Mouse (Mus musculus): ENCODE data around the gene Timeless. TPM values are rescaled to one million over a fixed set of nuclear protein-coding genes. Genes with fewer than 3 reads are reported as not detected.
"Not testable (repeated sequence)": the region's sequence is repeated elsewhere in the genome, so short reads cannot be mapped to it uniquely, and the experiment has no call there.

The Timeless gene
- polyA plus RNA-seq, 1 experiment from 2014 or later: 52.1 TPM

- peaks cover 6% of the 10 kb centered on the region; the same call in 1 of the 2 replicates for H3K27me3 ChIP-seq (ENCODE audit: control insufficient read depth, insufficient read depth, low read depth, low read length)
- peak within 1 kb of the TSS; percentile 78 for H3K9ac ChIP-seq (ENCODE audit: low read length)
- H3K4me2 ChIP-seq (ENCODE audit: low read depth, low read length): peak within 1 kb of the TSS; percentile 97
- peaks cover 2% of the 10 kb centered on the region; the same call in 1 of the 2 replicates for H3K36me3 ChIP-seq (ENCODE audit: control insufficient read depth, insufficient read depth, low read length)
- no peaks in the 10 kb centered on the region for H3K9me3 ChIP-seq (ENCODE audit: control insufficient read depth, low read length)
- peak within 1 kb of the TSS; percentile 86 for H3K4me3 ChIP-seq (ENCODE audit: low read length)
- peak within 1 kb of the TSS; percentile 46 for H3K27ac ChIP-seq (ENCODE audit: low read length)
- H3K4me1 ChIP-seq (replicated peaks; ENCODE audit: control insufficient read depth, insufficient read depth, low read length): peaks cover 8% of the 10 kb centered on the region
- WGBS: under 1% methylated on average over 30 of the region's 30 CpGs
- ATAC-seq (ENCODE audit: low read depth): peak; percentile 96
These were observed 20.3 kb upstream of the Timeless start, which contains the start of gene Spryd4 for GRCm38 (mm10) chr10:128211390-128212108. Gene Spryd4 (minus strand): TSS chr10:128211807.

- Histone ChIP-seq H3K9me3 (ENCODE audit: control insufficient read depth, low read length) (no peaks in the 10 kb centered on the region), H3K4me3 (ENCODE audit: low read length) (peak overlapping the region; percentile 86), H3K36me3 (ENCODE audit: control insufficient read depth, insufficient read depth, low read length) (peaks cover 2% of the 10 kb centered on the region; the same call in 1 of the 2 replicates), H3K4me2 (ENCODE audit: low read depth, low read length) (peak overlapping the region; percentile 97), H3K27me3 (ENCODE audit: control insufficient read depth, insufficient read depth, low read depth, low read length) (peaks cover 6% of the 10 kb centered on the region; the same call in 1 of the 2 replicates), H3K9ac (ENCODE audit: low read length) (peak overlapping the region; percentile 78), H3K27ac (ENCODE audit: low read length) (peak overlapping the region; percentile 30; the same call in 1 of the 2 replicates), H3K4me1 (replicated peaks; ENCODE audit: control insufficient read depth, insufficient read depth, low read length) (peaks cover 8% of the 10 kb centered on the region)
- ATAC-seq (ENCODE audit: low read depth): no peak
- 44% methylated on average over 6 of the region's 6 CpGs for WGBS
These were observed 19.7 kb upstream of the Timeless start for GRCm38 (mm10) chr10:128212148-128212547.

GRCm38 (mm10) chr10:128212871-128213323, 19.0 kb upstream of the Timeless start:
- no peaks in the 10 kb centered on the region for H3K9me3 ChIP-seq (ENCODE audit: control insufficient read depth, low read length)
- H3K36me3 ChIP-seq (ENCODE audit: control insufficient read depth, insufficient read depth, low read length): peaks cover 2% of the 10 kb centered on the region; the same call in 1 of the 2 replicates
- H3K4me3 ChIP-seq (ENCODE audit: low read length): peak overlapping the region; percentile 37
- peak overlapping the region; percentile 6; the same call in 1 of the 2 replicates for H3K27ac ChIP-seq (ENCODE audit: low read length)
- WGBS: under 1% methylated on average over 18 of the region's 18 CpGs
- peaks cover 8% of the 10 kb centered on the region for H3K4me1 ChIP-seq (replicated peaks; ENCODE audit: control insufficient read depth, insufficient read depth, low read length)
- peaks cover 6% of the 10 kb centered on the region; the same call in 1 of the 2 replicates for H3K27me3 ChIP-seq (ENCODE audit: control insufficient read depth, insufficient read depth, low read depth, low read length)
- H3K4me2 ChIP-seq (ENCODE audit: low read depth, low read length): peak overlapping the region; percentile 61
- peak overlapping the region; percentile 40 for H3K9ac ChIP-seq (ENCODE audit: low read length)
- ATAC-seq (ENCODE audit: low read depth): peak; percentile 61

- H3K27me3 ChIP-seq (ENCODE audit: control insufficient read depth, insufficient read depth, low read depth, low read length); H3K36me3 ChIP-seq (ENCODE audit: control insufficient read depth, insufficient read depth, low read length); ATAC-seq (ENCODE audit: low read depth); H3K27ac ChIP-seq (ENCODE audit: low read length); H3K4me1 ChIP-seq (replicated peaks; ENCODE audit: control insufficient read depth, insufficient read depth, low read length); H3K4me2 ChIP-seq (ENCODE audit: low read depth, low read length); H3K9ac ChIP-seq (ENCODE audit: low read length); H3K9me3 ChIP-seq (ENCODE audit: control insufficient read depth, low read length); H3K4me3 ChIP-seq (ENCODE audit: low read length): not testable (repeated sequence)
- 83% methylated on average over 4 of the region's 4 CpGs for WGBS
These were observed 17.8 kb upstream of the Timeless start for GRCm38 (mm10) chr10:128214112-128214511.

- no peak overlapping the region for H3K9ac ChIP-seq (ENCODE audit: low read length)
- H3K27me3 ChIP-seq (ENCODE audit: control insufficient read depth, insufficient read depth, low read depth, low read length): peaks cover 6% of the 10 kb centered on the region; the same call in 1 of the 2 replicates
- no peak overlapping the region for H3K27ac ChIP-seq (ENCODE audit: low read length)
- H3K4me1 ChIP-seq (replicated peaks; ENCODE audit: control insufficient read depth, insufficient read depth, low read length): peaks cover 8% of the 10 kb centered on the region
- H3K36me3 ChIP-seq (ENCODE audit: control insufficient read depth, insufficient read depth, low read length): no peaks in the 10 kb centered on the region
- no peak overlapping the region for H3K4me2 ChIP-seq (ENCODE audit: low read depth, low read length)
- WGBS: 78% methylated on average over 5 of the region's 5 CpGs
- ATAC-seq (ENCODE audit: low read depth): no peak
- no peak overlapping the region for H3K4me3 ChIP-seq (ENCODE audit: low read length)
- no peaks in the 10 kb centered on the region for H3K9me3 ChIP-seq (ENCODE audit: control insufficient read depth, low read length)
These were observed 16.9 kb upstream of the Timeless start for GRCm38 (mm10) chr10:128214981-128215380.

- 89% methylated on average over 18 of the region's 18 CpGs for WGBS
These were observed 13.3 kb upstream of the Timeless start for GRCm38 (mm10) chr10:128218387-128219117.

GRCm38 (mm10) chr10:128221533-128222286, 10.2 kb upstream of the Timeless start:
- Histone ChIP-seq H3K4me3 (ENCODE audit: low read length) (no peak overlapping the region), H3K27me3 (ENCODE audit: control insufficient read depth, insufficient read depth, low read depth, low read length) (no peaks in the 10 kb centered on the region)
- no peak for ATAC-seq (ENCODE audit: low read depth)

More at GRCm38 (mm10) chr10:128218387-128219117, 13.3 kb upstream of the Timeless start:
- H3K4me3 ChIP-seq (ENCODE audit: low read length): no peak overlapping the region
- ATAC-seq (ENCODE audit: low read depth): no peak
- no peak overlapping the region for H3K9ac ChIP-seq (ENCODE audit: low read length)
- H3K36me3 ChIP-seq (ENCODE audit: control insufficient read depth, insufficient read depth, low read length): no peaks in the 10 kb centered on the region
- H3K27me3 ChIP-seq (ENCODE audit: control insufficient read depth, insufficient read depth, low read depth, low read length): peaks cover 4% of the 10 kb centered on the region; the same call in 1 of the 2 replicates
- no peaks in the 10 kb centered on the region for H3K9me3 ChIP-seq (ENCODE audit: control insufficient read depth, low read length)
- no peaks in the 10 kb centered on the region for H3K4me1 ChIP-seq (replicated peaks; ENCODE audit: control insufficient read depth, insufficient read depth, low read length)
- no peak overlapping the region for H3K4me2 ChIP-seq (ENCODE audit: low read depth, low read length)
- H3K27ac ChIP-seq (ENCODE audit: low read length): no peak overlapping the region

GRCm38 (mm10) chr10:128225064-128225463, 6.8 kb upstream of the Timeless start:
- Histone ChIP-seq H3K9ac (ENCODE audit: low read length) (peak overlapping the region; percentile 27; the same call in 1 of the 2 replicates), H3K4me2 (ENCODE audit: low read depth, low read length) (no peak overlapping the region), H3K9me3 (ENCODE audit: control insufficient read depth, low read length) (no peaks in the 10 kb centered on the region), H3K27ac (ENCODE audit: low read length) (no peak overlapping the region), H3K4me1 (replicated peaks; ENCODE audit: control insufficient read depth, insufficient read depth, low read length) (no peaks in the 10 kb centered on the region), H3K36me3 (ENCODE audit: control insufficient read depth, insufficient read depth, low read length) (no peaks in the 10 kb centered on the region), H3K27me3 (ENCODE audit: control insufficient read depth, insufficient read depth, low read depth, low read length) (no peaks in the 10 kb centered on the region), H3K4me3 (ENCODE audit: low read length) (no peak overlapping the region)
- 48% methylated on average over 5 of the region's 5 CpGs for WGBS
- ATAC-seq (ENCODE audit: low read depth): no peak

More at GRCm38 (mm10) chr10:128221533-128222286, 10.2 kb upstream of the Timeless start:
- WGBS: 47% methylated on average over 16 of the region's 16 CpGs
- H3K9me3 ChIP-seq (ENCODE audit: control insufficient read depth, low read length): no peaks in the 10 kb centered on the region
- no peak overlapping the region for H3K27ac ChIP-seq (ENCODE audit: low read length)
- no peak overlapping the region for H3K4me2 ChIP-seq (ENCODE audit: low read depth, low read length)
- no peak overlapping the region for H3K9ac ChIP-seq (ENCODE audit: low read length)
- no peaks in the 10 kb centered on the region for H3K4me1 ChIP-seq (replicated peaks; ENCODE audit: control insufficient read depth, insufficient read depth, low read length)
- H3K36me3 ChIP-seq (ENCODE audit: control insufficient read depth, insufficient read depth, low read length): no peaks in the 10 kb centered on the region
